Mouse (Mus musculus): ENCODE measurements at regions not wholly inside any gene's neighbourhood (a gene's known extent, or its start where the extent isn't known, plus 50 kb on each side); places are given as distances from the start of the nearest gene placed in this dataset.

- TF ChIP-seq CTCF (IDR thresholded peaks at IDR 0.05; ENCODE audit: control insufficient read depth, insufficient read depth, insufficient read length): no peak
- TF ChIP-seq MAX (IDR thresholded peaks at IDR 0.05): no peak
- TF ChIP-seq FOSL1 (IDR thresholded peaks at IDR 0.05; ENCODE audit: insufficient read depth, low read length, poor library complexity, severe bottlenecking): no peak
- no peak for TF ChIP-seq MYOG (IDR thresholded peaks at IDR 0.05; ENCODE audit: control insufficient read depth, extremely low read depth, insufficient read length)
These were observed 103.7 kb upstream of the Tab2 start for GRCm38 (mm10) chr10:8059769-8060168.
